Mouse (Mus musculus) MEL (cell line): ENCODE results near the gene Aldh1a2. TPM values are rescaled to one million over a fixed set of nuclear protein-coding genes. Genes with fewer than 3 reads are reported as not detected.

Source experiments
- DNase-seq: peaks from one replicate; pipeline ENCODE4 v3.0.0; 2011; ENCODE audit warnings: low read depth, low spot score
- H3K27ac ChIP-seq: 2 replicates; pipeline ENCODE4 v1.5.1; 2012; ENCODE audit warnings: low read depth, mild to moderate bottlenecking, control low read depth, low read length, moderate library complexity; ENCODE audit not compliant: control insufficient read depth
- H3K27me3 ChIP-seq, 2 experiments: fragments of 150-350 bp in 1 of 2; sonication (generic) in 1 of 2; 2 replicates each; pipeline ENCODE4 v1.6.1; 2012; ENCODE audit warnings: low read length in 2 of 2, mild to moderate bottlenecking in 2 of 2, improper control_type of control experiment in 1 of 2, moderate library complexity in 1 of 2; ENCODE audit not compliant: insufficient read depth in 2 of 2, control insufficient read depth in 1 of 2
- H3K36me3 ChIP-seq, 2 experiments: 2 replicates each; pipeline ENCODE4 v1.6.1; 2012 to 2014; ENCODE audit warnings: low read length in 2 of 2, improper control_type of control experiment in 1 of 2, inconsistent platforms in 1 of 2, mild to moderate bottlenecking in 1 of 2; ENCODE audit not compliant: insufficient read depth in 2 of 2, control insufficient read depth in 1 of 2
- H3K4me1 ChIP-seq, 2 experiments: fragments of 150-350 bp in 1 of 2; sonication (generic) in 1 of 2; 2 replicates each; pipeline ENCODE4 v1.6.1; 2012; ENCODE audit warnings: low read length in 2 of 2, improper control_type of control experiment in 1 of 2, mild to moderate bottlenecking in 1 of 2; ENCODE audit not compliant: insufficient read depth in 2 of 2, control insufficient read depth in 1 of 2
- H3K4me3 ChIP-seq, 2 experiments: fragments of 150-350 bp in 1 of 2; sonication (generic) in 1 of 2; 2 replicates each; pipeline ENCODE4 v1.5.1; 2012; ENCODE audit warnings: low read depth in 2 of 2, low read length in 2 of 2, mild to moderate bottlenecking in 2 of 2, moderate library complexity in 2 of 2, control low read depth in 1 of 2, improper control_type of control experiment in 1 of 2; ENCODE audit not compliant: control insufficient read depth in 1 of 2, insufficient read depth in 1 of 2
- H3K79me2 ChIP-seq: 2 replicates; pipeline ENCODE4 v1.6.1; 2012; ENCODE audit warnings: mild to moderate bottlenecking, low read length, moderate library complexity; ENCODE audit not compliant: control insufficient read depth, poor library complexity, insufficient read depth
- H3K9ac ChIP-seq: 2 replicates; pipeline ENCODE4 v1.6.1; 2012; ENCODE audit warnings: low read depth, mild to moderate bottlenecking, control low read depth, low read length, moderate library complexity; ENCODE audit not compliant: control insufficient read depth, poor library complexity, severe bottlenecking
- H3K9me3 ChIP-seq: fragments of 150-350 bp; sonication (generic); replicated peaks from 2 replicates; pipeline ENCODE4 v1.6.1; 2012; ENCODE audit warnings: mild to moderate bottlenecking, low read length, improper control_type of control experiment, moderate library complexity; ENCODE audit not compliant: insufficient read depth
- CHD1 ChIP-seq: IDR thresholded peaks from 2 replicates; pipeline ENCODE4 v1.6.1; 2012; ENCODE audit warnings: low read depth, mild to moderate bottlenecking, inconsistent platforms, low read length, improper control_type of control experiment
- CHD2 ChIP-seq: IDR thresholded peaks from 2 replicates; pipeline ENCODE4 v1.6.1; 2011; ENCODE audit warnings: low read length, improper control_type of control experiment
- CTCF ChIP-seq, 3 experiments: IDR thresholded peaks in 2 of 3; conservative IDR thresholded peaks in 1 of 3; 2 replicates each; pipeline ENCODE4 v1.5.1; 2011 to 2012; ENCODE audit warnings: low read length in 3 of 3, low read depth in 2 of 3, mild to moderate bottlenecking in 2 of 3, improper control_type of control experiment in 1 of 3, inconsistent platforms in 1 of 3, mixed read lengths in 1 of 3, moderate library complexity in 1 of 3; ENCODE audit not compliant: control insufficient read depth in 1 of 3, insufficient read depth in 1 of 3, poor library complexity in 1 of 3, severe bottlenecking in 1 of 3
- EP300 ChIP-seq, 2 experiments: IDR thresholded peaks; 2 replicates each; pipeline ENCODE4 v1.6.1; 2011; ENCODE audit warnings: improper control_type of control experiment in 2 of 2, low read length in 2 of 2, low read depth in 1 of 2, mild to moderate bottlenecking in 1 of 2
- GABPA ChIP-seq: IDR thresholded peaks from 2 replicates; pipeline ENCODE4 v1.6.1; 2012; ENCODE audit warnings: low read depth, mild to moderate bottlenecking, inconsistent platforms, low read length, improper control_type of control experiment, moderate library complexity
- HCFC1 ChIP-seq: IDR thresholded peaks from 2 replicates; pipeline ENCODE4 v1.6.1; 2012; ENCODE audit warnings: low read depth, mild to moderate bottlenecking, inconsistent platforms, low read length, improper control_type of control experiment, moderate library complexity
- MAX ChIP-seq: IDR thresholded peaks from 2 replicates; pipeline ENCODE4 v1.6.1; 2011; ENCODE audit warnings: low read length, improper control_type of control experiment
- MEF2A ChIP-seq: IDR thresholded peaks from 2 replicates; pipeline ENCODE4 v1.6.1; 2014; ENCODE audit warnings: low read depth, mild to moderate bottlenecking, inconsistent platforms, low read length, improper control_type of control experiment; ENCODE audit not compliant: poor library complexity, insufficient replicate concordance, severe bottlenecking; ENCODE audit errors: extremely low read depth
- MYC ChIP-seq: IDR thresholded peaks from 2 replicates; pipeline ENCODE4 v1.6.1; 2011; ENCODE audit warnings: low read depth, mild to moderate bottlenecking, low read length, improper control_type of control experiment, moderate library complexity
- NRF1 ChIP-seq: IDR thresholded peaks from 2 replicates; pipeline ENCODE4 v1.6.1; 2014; ENCODE audit warnings: low read depth, mild to moderate bottlenecking, inconsistent platforms, low read length, improper control_type of control experiment, moderate library complexity; ENCODE audit not compliant: poor library complexity, insufficient read depth, severe bottlenecking
- POLR2A ChIP-seq, 2 experiments: IDR thresholded peaks; 2 replicates each; pipeline ENCODE4 v1.6.1; 2011 to 2012; ENCODE audit warnings: low read length in 2 of 2, mild to moderate bottlenecking in 2 of 2, control low read depth in 1 of 2, improper control_type of control experiment in 1 of 2, low read depth in 1 of 2, moderate library complexity in 1 of 2; ENCODE audit not compliant: control insufficient read depth in 1 of 2, insufficient read depth in 1 of 2, poor library complexity in 1 of 2
- POLR2AphosphoS2 ChIP-seq: IDR thresholded peaks from 2 replicates; pipeline ENCODE4 v1.6.1; 2011; ENCODE audit warnings: low read length, improper control_type of control experiment
- POLR2AphosphoS5 ChIP-seq: IDR thresholded peaks from 2 replicates; pipeline ENCODE4 v1.6.1; 2012; ENCODE audit warnings: low read depth, borderline replicate concordance, mild to moderate bottlenecking, inconsistent platforms, low read length, moderate library complexity, mixed read lengths
- RCOR1 ChIP-seq: IDR thresholded peaks from 2 replicates; pipeline ENCODE4 v1.6.1; 2012; ENCODE audit warnings: low read depth, mild to moderate bottlenecking, inconsistent platforms, low read length, improper control_type of control experiment
- SIN3A ChIP-seq: IDR thresholded peaks from 2 replicates; pipeline ENCODE4 v1.6.1; 2012; ENCODE audit warnings: low read length, improper control_type of control experiment, inconsistent platforms
- SMC3 ChIP-seq: IDR thresholded peaks from 2 replicates; pipeline ENCODE4 v1.6.1; 2011; ENCODE audit warnings: low read depth, low read length, improper control_type of control experiment
- TAL1 ChIP-seq: IDR thresholded peaks from 2 replicates; pipeline ENCODE4 v1.6.1; 2012; ENCODE audit warnings: mild to moderate bottlenecking, inconsistent platforms, low read length, moderate library complexity, mixed read lengths
- TBP ChIP-seq: IDR thresholded peaks from 2 replicates; pipeline ENCODE4 v1.8.0; 2011; ENCODE audit warnings: low read depth, low read length, improper control_type of control experiment
- TCF12 ChIP-seq: IDR thresholded peaks from 2 replicates; pipeline ENCODE4 v1.6.1; 2014; ENCODE audit warnings: low read depth, mild to moderate bottlenecking, inconsistent platforms, low read length, improper control_type of control experiment, moderate library complexity
- ZC3H11A ChIP-seq: IDR thresholded peaks from 2 replicates; pipeline ENCODE4 v1.6.1; 2012; ENCODE audit warnings: low read depth, mild to moderate bottlenecking, inconsistent platforms, low read length, improper control_type of control experiment
- ZMIZ1 ChIP-seq: IDR thresholded peaks from 2 replicates; pipeline ENCODE4 v1.6.1; 2012; ENCODE audit warnings: low read depth, mild to moderate bottlenecking, inconsistent platforms, low read length, improper control_type of control experiment, moderate library complexity
- ZNF384 ChIP-seq: IDR thresholded peaks from 2 replicates; pipeline ENCODE4 v1.6.1; 2012; ENCODE audit warnings: low read depth, mild to moderate bottlenecking, inconsistent platforms, low read length, improper control_type of control experiment
- polyA plus RNA-seq, 2 experiments: library from polyadenylated mRNA; stranded (reverse) in 1 of 2; unstranded in 1 of 2; fragments of >175 nt in 1 of 2; fragments of >200 nt in 1 of 2; gene quantifications; 2 replicates each; pipeline versions ENCODE4 v1.2.1 to v1.2.4; 2012; ENCODE audit warnings: low replicate concordance in 2 of 2, low read depth in 1 of 2; ENCODE audit not compliant: insufficient read length in 2 of 2, insufficient read depth in 1 of 2, missing spikeins in 1 of 2
- total RNA-seq: library from RNA; depleted of rRNA; stranded (reverse); fragments of 300-350 nt; gene quantifications from 2 replicates; pipeline ENCODE4 v1.2.3, GENCODE M21; 2012

The Aldh1a2 gene
- total and polyA plus RNA-seq, 3 experiments: not detected

- no peak overlapping the region for H3K27ac ChIP-seq
- H3K79me2 ChIP-seq: no peaks in the 10 kb centered on the region
- TF ChIP-seq TAL1 (no peak), CTCF (IDR thresholded peaks at IDR 0.05 in 2 of 3, conservative IDR thresholded peaks at IDR 0.05 in 1 of 3; ENCODE audit: control insufficient read depth in 1 of 3, insufficient read depth in 1 of 3, low read depth in 2 of 3, low read length in 3 of 3, poor library complexity in 1 of 3, severe bottlenecking in 1 of 3) (no peak), POLR2A (IDR thresholded peaks at IDR 0.05; ENCODE audit: control insufficient read depth in 1 of 2, insufficient read depth in 1 of 2, low read depth in 1 of 2, low read length in 2 of 2, poor library complexity in 1 of 2) (no peak), POLR2AphosphoS5 (no peak), POLR2AphosphoS2 (no peak), CHD1 (no peak), TBP (no peak), MEF2A (no peak), ZMIZ1 (no peak)
Measured at GRCm38 (mm10) chr9:71254380-71254779, 38.8 kb downstream of the Aldh1a2 start.

GRCm38 (mm10) chr9:71262711-71263110, 47.1 kb downstream of the Aldh1a2 start:
- peaks cover 3 to 11% of the 10 kb centered on the region in 2 experiments for H3K27me3 ChIP-seq
- H3K4me1 ChIP-seq: no peaks in the 10 kb centered on the region
- H3K9ac ChIP-seq: no peak overlapping the region
- H3K79me2 ChIP-seq: no peaks in the 10 kb centered on the region
- H3K27ac ChIP-seq: no peak overlapping the region
- no peaks in the 10 kb centered on the region for H3K9me3 ChIP-seq
- no peak overlapping the region for H3K4me3 ChIP-seq
- no peak for DNase-seq
- H3K36me3 ChIP-seq: no peaks in the 10 kb centered on the region
- no peak for TF ChIP-seq SMC3

More at GRCm38 (mm10) chr9:71254380-71254779, 38.8 kb downstream of the Aldh1a2 start:
- H3K27me3 ChIP-seq: peaks cover 16 to 52% of the 10 kb centered on the region in 2 experiments
- no peak for DNase-seq
- no peaks in the 10 kb centered on the region for H3K4me1 ChIP-seq
- no peaks in the 10 kb centered on the region for H3K9me3 ChIP-seq
- H3K9ac ChIP-seq: no peak overlapping the region
- H3K36me3 ChIP-seq: no peaks in the 10 kb centered on the region
- H3K4me3 ChIP-seq: no peak overlapping the region

GRCm38 (mm10) chr9:71269711-71270110, 54.1 kb downstream of the Aldh1a2 start:
- Histone ChIP-seq H3K4me1 (no peaks in the 10 kb centered on the region), H3K79me2 (no peaks in the 10 kb centered on the region), H3K27ac (no peak overlapping the region), H3K27me3 (peaks cover 5 to 33% of the 10 kb centered on the region in 2 experiments), H3K9ac (no peak overlapping the region), H3K9me3 (no peaks in the 10 kb centered on the region), H3K4me3 (no peak overlapping the region), H3K36me3 (no peaks in the 10 kb centered on the region)
- DNase-seq: no peak
- no peak for TF ChIP-seq MAX
- TF ChIP-seq CHD1: no peak
- no peak for TF ChIP-seq NRF1
- TF ChIP-seq TCF12: no peak
- no peak for TF ChIP-seq CHD2
- no peak for TF ChIP-seq EP300 (IDR thresholded peaks at IDR 0.05; ENCODE audit: low read depth in 1 of 2, low read length in 2 of 2)
- no peak for TF ChIP-seq SIN3A
- TF ChIP-seq ZNF384: no peak
- no peak for TF ChIP-seq ZC3H11A
- TF ChIP-seq TAL1: no peak
- TF ChIP-seq MYC: no peak
- no peak for TF ChIP-seq HCFC1
- TF ChIP-seq GABPA: no peak
- no peak for TF ChIP-seq SMC3
- no peak for TF ChIP-seq RCOR1
- no peak for TF ChIP-seq CTCF (IDR thresholded peaks at IDR 0.05 in 2 of 3, conservative IDR thresholded peaks at IDR 0.05 in 1 of 3; ENCODE audit: control insufficient read depth in 1 of 3, insufficient read depth in 1 of 3, low read depth in 2 of 3, low read length in 3 of 3, poor library complexity in 1 of 3, severe bottlenecking in 1 of 3)
